Mouse (Mus musculus) liver, embryonic 14.5 days (tissue): ENCODE data around the gene Ccr1l1. TPM values are rescaled to one million over a fixed set of nuclear protein-coding genes. Genes with fewer than 3 reads are reported as not detected.

ENCODE experiments used
- ATAC-seq: fragments of 200-750 bp; cut with Nextera tagmentation; 2 replicates; pipeline ENCODE4 v1.8.0; 2017; ENCODE audit warnings: moderate number of reproducible peaks, mild to moderate bottlenecking, moderate library complexity; ENCODE audit not compliant: insufficient read depth
- DNase-seq, 3 experiments: peaks; one replicate each; pipeline ENCODE4 v3.0.0-alpha.2; 2012 to 2013; ENCODE audit warnings: low read depth in 3 of 3, low spot score in 3 of 3
- H3K27ac ChIP-seq: fragments of 300-500 bp; sonication (generic); 2 replicates; pipeline ENCODE4 v1.5.1; 2014; ENCODE audit warnings: moderate library complexity, mild to moderate bottlenecking, control low read depth, inconsistent platforms
- H3K27me3 ChIP-seq: fragments of 300-500 bp; sonication (generic); 2 replicates; pipeline ENCODE4 v1.6.1; 2014; ENCODE audit warnings: mild to moderate bottlenecking, low read length, moderate library complexity; ENCODE audit not compliant: control insufficient read depth, insufficient read depth
- H3K36me3 ChIP-seq: fragments of 300-500 bp; sonication (generic); replicated peaks from 2 replicates; pipeline ENCODE4 v1.6.1; 2014; ENCODE audit warnings: low read depth; ENCODE audit not compliant: control insufficient read depth, insufficient read depth
- H3K4me1 ChIP-seq, 2 experiments: fragments of 200-500 bp in 1 of 2; fragments of 300-500 bp in 1 of 2; sonication (generic) in 1 of 2; replicated peaks; 2 replicates each; pipeline ENCODE4 v1.6.1; 2012 to 2014; ENCODE audit warnings: antibody characterized with exemption in 1 of 2, inconsistent platforms in 1 of 2, low read length in 1 of 2; ENCODE audit not compliant: control insufficient read depth in 2 of 2, insufficient read depth in 2 of 2
- H3K4me2 ChIP-seq: fragments of 300-500 bp; sonication (generic); 2 replicates; pipeline ENCODE4 v1.6.1; 2014; ENCODE audit warnings: low read depth, mild to moderate bottlenecking, control low read depth, moderate library complexity
- H3K4me3 ChIP-seq, 2 experiments: fragments of 200-500 bp in 1 of 2; fragments of 300-500 bp in 1 of 2; sonication (generic) in 1 of 2; 2 replicates each; pipeline ENCODE4 v1.5.1; 2012 to 2014; ENCODE audit warnings: low read depth in 2 of 2, low read length in 2 of 2, mild to moderate bottlenecking in 2 of 2, control low read depth in 1 of 2, inconsistent platforms in 1 of 2, moderate library complexity in 1 of 2; ENCODE audit not compliant: insufficient read depth in 1 of 2
- H3K9ac ChIP-seq: fragments of 300-500 bp; sonication (generic); replicated peaks from 2 replicates; pipeline ENCODE4 v1.6.1; 2014; ENCODE audit warnings: mild to moderate bottlenecking, control low read depth, moderate library complexity
- H3K9me3 ChIP-seq: fragments of 300-500 bp; sonication (generic); 2 replicates; pipeline ENCODE4 v1.6.1; 2016; ENCODE audit warnings: low read length, mixed read lengths; ENCODE audit not compliant: control insufficient read depth
- CTCF ChIP-seq: IDR thresholded peaks from 2 replicates; pipeline ENCODE4 v1.5.1; 2016; ENCODE audit warnings: antibody characterized with exemption, low read depth, control low read depth
- EP300 ChIP-seq: IDR thresholded peaks from 2 replicates; pipeline ENCODE4 v1.6.1; 2016; ENCODE audit warnings: antibody characterized with exemption, low read depth
- WGBS: fragments of 180-500 bp; shearing (Covaris S2); extraction: QIAGEN DNeasy Blood & Tissue Kit; methylation state at CpG from one replicate; pipeline ENCODE4 v1.1.7; 2014; ENCODE audit not compliant: insufficient replicate concordance; 5-methylcytosine and 5-hydroxymethylcytosine counted together
- polyA plus RNA-seq, 2 experiments: library from polyadenylated mRNA; depleted of rRNA in 1 of 2; stranded (reverse) in 1 of 2; unstranded in 1 of 2; fragments of >200 nt; fragmentation: Nextera tagmentation in 1 of 2; extraction: Ambion mirVana in 1 of 2; gene quantifications; 2 replicates each; pipeline versions ENCODE4 v1.2.1 to v1.2.3; 2012 to 2014

Ccr1l1 gene
- polyA plus RNA-seq, 2 experiments, result 0.04 TPM; not detected in 1

DNA sequence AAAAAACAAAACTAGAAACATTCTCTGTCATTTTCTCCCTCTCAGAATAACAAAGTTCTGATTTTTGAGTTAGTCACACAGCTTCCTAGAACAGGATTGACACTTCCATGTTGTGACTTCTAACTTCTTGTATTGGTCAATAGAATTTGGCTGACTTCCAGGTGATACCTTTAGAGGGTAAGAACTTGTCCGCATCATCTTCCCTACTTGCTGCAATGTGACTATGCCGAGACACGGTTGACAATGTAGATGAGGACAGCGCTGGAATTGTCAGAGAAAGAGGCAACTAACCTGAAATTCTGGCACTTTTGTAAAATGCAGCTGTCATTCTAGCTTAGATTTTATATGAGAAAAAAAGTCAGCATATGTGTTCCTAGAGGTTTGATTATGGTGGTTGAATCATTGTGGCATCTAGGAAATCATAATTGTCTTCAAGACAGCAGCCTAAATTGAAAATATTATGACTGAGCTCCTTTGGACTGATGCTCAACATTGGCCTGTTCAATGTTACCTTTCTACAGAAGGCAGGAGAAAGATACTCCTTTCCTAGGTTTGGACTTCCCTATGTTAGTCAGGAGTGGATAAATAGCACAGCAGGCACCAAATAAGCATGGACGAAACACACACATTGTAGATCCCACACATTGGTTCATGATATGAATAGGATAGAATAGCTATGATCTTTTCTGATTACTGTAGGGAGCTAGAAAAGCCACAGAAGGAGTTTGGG is 44.3 kb downstream of the Ccr1l1 start:
- H3K9ac ChIP-seq, result no peak overlapping the region
- ATAC-seq, result no peak
- no peak overlapping the region for H3K4me3 ChIP-seq
- H3K4me2 ChIP-seq, result no peak overlapping the region
- no peak overlapping the region for H3K27ac ChIP-seq
- no peaks in the 10 kb centered on the region for H3K27me3 ChIP-seq
- peak in 2 of 3 experiments; percentile 12 to 24 for DNase-seq
- peaks cover 23 to 33% of the 10 kb centered on the region in 2 experiments for H3K4me1 ChIP-seq
- TF ChIP-seq CTCF (no peak), EP300 (no peak)
- 82% methylated on average over 5 of the region's 5 CpGs for WGBS
- H3K36me3 ChIP-seq, result no peaks in the 10 kb centered on the region
- H3K9me3 ChIP-seq, result no peaks in the 10 kb centered on the region

DNA sequence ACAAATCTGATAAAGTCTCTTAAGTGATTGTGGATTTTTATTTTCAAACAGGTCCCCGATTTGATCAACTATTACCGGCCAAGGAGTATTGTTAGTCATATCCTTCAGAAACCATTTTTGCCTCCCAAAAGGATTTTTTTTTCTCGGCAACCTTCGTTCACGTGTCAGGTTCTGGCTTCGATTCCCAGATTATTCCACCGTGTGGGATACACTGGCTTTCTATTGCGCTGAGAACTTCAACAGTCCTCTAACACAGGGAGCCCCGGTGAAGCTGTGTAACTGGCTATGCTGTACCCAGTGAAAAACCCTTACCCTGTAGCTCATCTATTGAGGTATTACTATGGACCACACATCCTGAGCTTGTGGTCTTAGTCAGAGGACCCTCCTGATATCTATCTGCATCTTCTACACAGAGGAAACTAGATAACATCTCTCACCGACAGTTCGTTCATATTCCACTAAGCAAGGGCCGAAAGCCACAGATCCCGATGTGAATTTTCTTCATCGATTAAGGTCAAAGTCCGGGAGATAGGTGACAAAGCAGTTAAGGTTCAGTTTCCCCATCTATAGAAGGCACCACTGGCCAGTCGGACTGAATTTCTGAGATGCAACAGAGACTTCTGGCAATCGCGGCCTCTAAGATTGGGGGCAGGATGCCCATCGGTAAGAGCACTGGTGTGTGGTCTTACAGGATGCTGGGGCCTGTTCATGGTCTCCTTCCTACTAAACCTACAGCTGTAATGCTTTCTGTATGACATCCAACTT is 45.1 kb downstream of the Ccr1l1 start:
- WGBS, result 64% methylated on average over 19 of the region's 19 CpGs
- DNase-seq, result peak in 2 of 3 experiments; percentile 23 to 24
- no peaks in the 10 kb centered on the region for H3K27me3 ChIP-seq
- H3K4me1 ChIP-seq, result peaks cover 28 to 41% of the 10 kb centered on the region in 2 experiments
- H3K9ac ChIP-seq, result no peak overlapping the region
- TF ChIP-seq EP300 (no peak), CTCF (no peak)
- H3K36me3 ChIP-seq, result no peaks in the 10 kb centered on the region
- H3K4me3 ChIP-seq, result no peak overlapping the region
- no peak overlapping the region for H3K4me2 ChIP-seq
- ATAC-seq, result no peak
- no peak overlapping the region for H3K27ac ChIP-seq
- H3K9me3 ChIP-seq, result no peaks in the 10 kb centered on the region

DNA sequence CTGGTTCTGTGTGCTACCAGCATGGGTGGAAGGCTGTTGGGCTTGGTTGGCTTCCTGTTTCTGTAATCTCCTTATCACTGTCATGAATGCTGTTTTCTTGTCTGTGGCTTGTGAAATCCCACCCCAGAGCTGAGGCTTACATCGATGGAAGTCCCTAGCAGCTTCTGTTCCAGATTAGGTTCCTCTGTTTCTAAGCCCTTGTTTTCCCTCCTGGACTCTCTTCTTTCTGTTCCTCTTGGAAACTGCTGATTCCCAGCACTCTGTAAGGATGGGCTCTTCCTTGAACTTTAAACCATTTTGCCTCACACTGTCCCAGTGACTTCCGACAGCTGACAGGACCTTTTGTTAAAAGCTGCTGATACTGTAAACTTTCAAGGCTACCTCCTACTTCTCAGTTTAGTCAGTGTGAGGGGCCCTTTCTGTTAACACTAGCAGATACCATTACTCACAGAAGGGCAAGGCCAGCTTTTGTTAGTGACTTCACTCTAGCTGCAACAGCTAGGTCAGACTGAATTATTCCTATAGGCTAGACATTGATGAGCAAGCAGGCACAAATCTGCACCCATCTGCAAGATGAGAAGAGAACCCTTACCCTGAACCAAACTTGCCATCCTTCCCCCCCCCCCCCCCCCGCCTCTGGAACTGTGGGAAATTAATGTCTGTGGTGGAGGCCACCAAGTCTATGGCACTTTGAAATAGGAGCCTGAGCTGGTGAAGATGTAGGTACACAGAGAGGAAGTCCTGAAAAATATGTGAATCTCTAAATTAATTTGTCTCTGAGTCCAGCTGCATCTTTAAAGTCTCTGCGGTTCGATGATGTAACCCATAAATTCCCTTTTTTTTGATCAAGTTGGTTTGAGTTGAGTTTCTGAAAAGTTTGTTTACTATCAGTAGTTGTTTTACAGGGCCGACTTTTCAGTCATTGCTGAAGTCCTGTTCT is 46.2 kb downstream of the Ccr1l1 start:
- Histone ChIP-seq H3K27ac (0 out of 2 replicates have a peak overlapping the region, but pooled peaks have one; percentile 1), H3K27me3 (no peaks in the 10 kb centered on the region), H3K4me2 (no peak overlapping the region), H3K36me3 (no peaks in the 10 kb centered on the region), H3K9me3 (no peaks in the 10 kb centered on the region), H3K4me1 (peaks cover 30 to 49% of the 10 kb centered on the region in 2 experiments), H3K9ac (no peak overlapping the region; the same call in 1 of the 2 replicates), H3K4me3 (no peak overlapping the region)
- ATAC-seq (peak; percentile 48), DNase-seq (peak in 2 of 3 experiments; percentile 38 to 43)
- no peak for TF ChIP-seq CTCF
- TF ChIP-seq EP300, result peak; percentile 30; the same call in 1 of the 2 replicates
- 40% methylated on average over 5 of the region's 6 CpGs for WGBS

DNA sequence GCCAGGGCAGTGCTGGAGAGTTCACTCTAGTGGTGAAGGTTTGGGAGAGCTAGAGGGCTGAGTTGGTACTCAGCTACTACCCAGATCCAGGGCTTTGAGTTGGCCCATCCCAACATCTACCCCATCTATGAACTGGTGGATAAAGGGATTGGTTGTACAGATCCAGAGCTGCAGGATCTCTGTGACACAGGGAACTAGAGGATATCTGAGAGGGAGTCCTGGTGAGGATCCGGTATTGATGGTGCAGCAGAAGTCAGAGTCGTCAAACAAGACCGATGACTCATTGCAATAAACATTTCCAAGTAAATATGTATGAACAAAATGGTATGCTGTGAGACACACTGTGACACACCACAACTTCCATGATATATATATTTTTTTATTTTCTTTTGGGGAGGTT is 47.3 kb downstream of the Ccr1l1 start:
- no peak overlapping the region for H3K4me3 ChIP-seq
- DNase-seq (no peak), ATAC-seq (no peak)
- H3K9ac ChIP-seq, result no peak overlapping the region
- TF ChIP-seq CTCF, result no peak
- TF ChIP-seq EP300, result no peak
- no peak overlapping the region for H3K27ac ChIP-seq
- peaks cover 30 to 49% of the 10 kb centered on the region in 2 experiments for H3K4me1 ChIP-seq
- no peaks in the 10 kb centered on the region for H3K9me3 ChIP-seq
- WGBS, result 54% methylated on average over 3 of the region's 3 CpGs
- no peaks in the 10 kb centered on the region for H3K36me3 ChIP-seq
- no peaks in the 10 kb centered on the region for H3K27me3 ChIP-seq
- no peak overlapping the region for H3K4me2 ChIP-seq
